Mouse (Mus musculus): Measurements from ENCODE around the gene Slc9a3r1. TPM values are rescaled to one million over a fixed set of nuclear protein-coding genes. Genes with fewer than 3 reads are reported as not detected.
A peak's percentile ranks its signal among the peaks of the same experiment; 100 is the strongest.

Gene Slc9a3r1
- polyA plus RNA-seq, 1 experiment from 2014 or later: 24.6 TPM

GRCm38 (mm10) chr11:115163568-115164150, 518 bp downstream of the Slc9a3r1 start:
- WGBS: under 1% methylated on average over 47 of the region's 47 CpGs
- H3K9ac ChIP-seq: peak overlapping the region; percentile 60
- peaks cover 35% of the 10 kb centered on the region for H3K4me1 ChIP-seq (replicated peaks)
- peak overlapping the region; percentile 20; the same call in 1 of the 2 replicates for H3K27ac ChIP-seq
- no peaks in the 10 kb centered on the region for H3K9me3 ChIP-seq (replicated peaks)
- H3K4me2 ChIP-seq: peak overlapping the region; percentile 92
- peaks cover 15% of the 10 kb centered on the region for H3K27me3 ChIP-seq
- H3K4me3 ChIP-seq: peak overlapping the region; percentile 72
- ATAC-seq (replicated peaks; ENCODE audit: insufficient number of reproducible peaks, insufficient read depth, low FRiP score, low read depth): peak; percentile 9; the same call in 1 of the 2 replicates
- H3K36me3 ChIP-seq: no peaks in the 10 kb centered on the region

DNA sequence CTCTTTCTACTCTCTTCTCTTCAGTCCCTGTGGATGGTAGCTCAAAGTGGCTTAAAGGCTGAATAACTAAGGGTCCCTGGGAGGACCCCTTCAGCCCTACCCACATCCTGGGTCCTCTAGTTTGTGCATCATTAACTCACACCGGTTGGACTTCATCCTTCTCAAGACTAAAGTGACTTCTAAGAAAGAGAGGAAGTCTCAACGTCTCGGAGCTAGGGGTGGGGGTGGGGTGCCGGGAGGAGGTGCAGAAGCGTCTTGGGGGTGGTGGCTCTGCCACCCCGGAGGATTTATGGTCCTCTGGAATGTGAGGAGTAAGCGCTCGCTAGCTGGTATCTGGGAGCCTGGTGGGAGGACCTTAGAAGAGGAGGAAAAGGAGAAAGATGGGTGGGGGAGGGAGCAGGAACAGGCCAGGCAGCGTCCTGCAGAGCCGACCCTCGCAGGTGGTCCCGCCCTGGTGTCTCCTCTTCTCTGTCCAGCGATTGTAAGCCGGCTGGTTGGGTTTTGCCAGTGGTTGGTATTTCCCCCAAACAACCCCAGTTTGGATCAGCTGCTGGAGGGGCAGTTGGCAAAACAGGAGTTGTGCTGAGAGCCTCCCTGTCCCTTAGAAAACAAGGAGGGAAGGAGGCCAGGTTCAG, 1.3 kb downstream of the Slc9a3r1 start:
- under 1% methylated on average over 14 of the region's 14 CpGs for WGBS
- H3K9ac ChIP-seq: peak overlapping the region; percentile 60
- no peak for ATAC-seq (replicated peaks; ENCODE audit: insufficient number of reproducible peaks, insufficient read depth, low FRiP score, low read depth)
- H3K27me3 ChIP-seq: peaks cover 15% of the 10 kb centered on the region
- H3K4me2 ChIP-seq: peak overlapping the region; percentile 92
- no peaks in the 10 kb centered on the region for H3K9me3 ChIP-seq (replicated peaks)
- peak overlapping the region; percentile 72 for H3K4me3 ChIP-seq
- peaks cover 34% of the 10 kb centered on the region for H3K4me1 ChIP-seq (replicated peaks)
- H3K36me3 ChIP-seq: no peaks in the 10 kb centered on the region
- H3K27ac ChIP-seq: no peak overlapping the region; the same call in 1 of the 2 replicates

DNA sequence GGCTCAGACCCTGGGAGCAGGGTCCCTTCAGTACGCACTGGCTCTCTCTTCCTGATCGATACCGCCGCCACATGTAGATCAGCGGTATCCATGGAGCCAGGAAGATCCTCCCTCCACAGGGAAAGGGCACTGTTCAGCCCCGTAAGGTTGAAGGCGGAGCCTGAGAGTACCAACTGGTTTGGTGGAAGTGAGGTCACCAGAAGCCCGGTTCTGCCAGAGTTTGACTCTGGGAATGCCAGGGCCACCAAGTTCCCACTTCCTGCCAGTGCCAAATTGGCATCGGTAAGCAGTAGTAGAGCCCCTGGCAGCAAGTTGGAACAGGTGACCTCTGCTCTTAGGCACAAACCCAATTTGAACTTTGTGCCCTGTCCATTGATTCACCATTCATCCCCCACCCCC, 1.8 kb downstream of the Slc9a3r1 start:
- 7% methylated on average over 9 of the region's 9 CpGs for WGBS
- Histone ChIP-seq H3K4me3 (peak overlapping the region; percentile 72), H3K9ac (peak overlapping the region; percentile 60; the same call in 1 of the 2 replicates), H3K27me3 (peaks cover 15% of the 10 kb centered on the region), H3K4me2 (peak overlapping the region; percentile 92), H3K27ac (no peak overlapping the region), H3K9me3 (replicated peaks) (no peaks in the 10 kb centered on the region), H3K4me1 (replicated peaks) (peaks cover 34% of the 10 kb centered on the region), H3K36me3 (no peaks in the 10 kb centered on the region)
- no peak for ATAC-seq (replicated peaks; ENCODE audit: insufficient number of reproducible peaks, insufficient read depth, low FRiP score, low read depth)

DNA sequence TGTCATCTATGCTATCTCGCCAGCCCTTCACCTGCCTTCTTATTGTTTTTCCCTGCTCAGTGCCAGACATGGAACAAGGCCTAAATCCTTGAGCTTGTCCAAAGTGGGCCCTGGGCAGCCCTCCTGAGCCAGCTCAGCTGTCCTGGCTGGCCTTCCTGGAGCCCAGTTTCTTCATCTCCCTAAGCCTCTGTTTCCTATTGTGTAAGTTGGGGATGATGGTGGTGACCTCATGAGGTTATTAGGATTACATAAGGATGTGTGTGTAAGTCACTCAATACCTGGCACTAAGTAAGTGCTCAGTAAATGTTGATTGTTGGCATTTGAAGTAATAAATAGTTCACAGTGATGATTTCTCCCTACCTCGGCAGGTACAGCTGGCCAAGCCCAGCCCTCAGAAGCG, 3.6 kb downstream of the Slc9a3r1 start:
- no peak overlapping the region for H3K4me3 ChIP-seq
- H3K4me2 ChIP-seq: no peak overlapping the region
- WGBS: 95% methylated on average over 3 of the region's 3 CpGs
- H3K9me3 ChIP-seq (replicated peaks): no peaks in the 10 kb centered on the region
- peaks cover 17% of the 10 kb centered on the region for H3K27me3 ChIP-seq
- peaks cover 34% of the 10 kb centered on the region for H3K4me1 ChIP-seq (replicated peaks)
- no peaks in the 10 kb centered on the region for H3K36me3 ChIP-seq
- H3K27ac ChIP-seq: no peak overlapping the region
- ATAC-seq (replicated peaks; ENCODE audit: insufficient number of reproducible peaks, insufficient read depth, low FRiP score, low read depth): no peak
- H3K9ac ChIP-seq: no peak overlapping the region

GRCm38 (mm10) chr11:115167631-115168249, 4.6 kb downstream of the Slc9a3r1 start:
- Histone ChIP-seq H3K9me3 (replicated peaks) (no peaks in the 10 kb centered on the region), H3K4me1 (replicated peaks) (peaks cover 34% of the 10 kb centered on the region), H3K27me3 (peaks cover 20% of the 10 kb centered on the region), H3K4me3 (no peak overlapping the region), H3K36me3 (no peaks in the 10 kb centered on the region), H3K9ac (no peak overlapping the region), H3K4me2 (no peak overlapping the region), H3K27ac (no peak overlapping the region)
- WGBS: 71% methylated on average over 8 of the region's 8 CpGs
- no peak for ATAC-seq (replicated peaks; ENCODE audit: insufficient number of reproducible peaks, insufficient read depth, low FRiP score, low read depth)

- no peak overlapping the region for H3K27ac ChIP-seq
- no peak for ATAC-seq (replicated peaks; ENCODE audit: insufficient number of reproducible peaks, insufficient read depth, low FRiP score, low read depth)
- 85% methylated on average over 4 of the region's 4 CpGs for WGBS
- H3K27me3 ChIP-seq: peaks cover 19% of the 10 kb centered on the region
- no peak overlapping the region for H3K4me3 ChIP-seq
- no peak overlapping the region for H3K9ac ChIP-seq
- H3K36me3 ChIP-seq: no peaks in the 10 kb centered on the region
- H3K9me3 ChIP-seq (replicated peaks): no peaks in the 10 kb centered on the region
- peaks cover 40% of the 10 kb centered on the region for H3K4me1 ChIP-seq (replicated peaks)
- no peak overlapping the region for H3K4me2 ChIP-seq
These were observed 6.3 kb downstream of the Slc9a3r1 start for GRCm38 (mm10) chr11:115169430-115169829.

- H3K9me3 ChIP-seq (replicated peaks): no peaks in the 10 kb centered on the region
- ATAC-seq (replicated peaks; ENCODE audit: insufficient number of reproducible peaks, insufficient read depth, low FRiP score, low read depth): no peak
- H3K36me3 ChIP-seq: no peaks in the 10 kb centered on the region
- H3K4me1 ChIP-seq (replicated peaks): peaks cover 30% of the 10 kb centered on the region
- H3K4me2 ChIP-seq: no peak overlapping the region
- WGBS: 54% methylated on average over 8 of the region's 8 CpGs
- H3K27ac ChIP-seq: no peak overlapping the region
- H3K27me3 ChIP-seq: peaks cover 10% of the 10 kb centered on the region; the same call in 1 of the 2 replicates
- H3K9ac ChIP-seq: no peak overlapping the region
- H3K4me3 ChIP-seq: no peak overlapping the region
These were observed 8.0 kb downstream of the Slc9a3r1 start for GRCm38 (mm10) chr11:115171125-115171524.

DNA sequence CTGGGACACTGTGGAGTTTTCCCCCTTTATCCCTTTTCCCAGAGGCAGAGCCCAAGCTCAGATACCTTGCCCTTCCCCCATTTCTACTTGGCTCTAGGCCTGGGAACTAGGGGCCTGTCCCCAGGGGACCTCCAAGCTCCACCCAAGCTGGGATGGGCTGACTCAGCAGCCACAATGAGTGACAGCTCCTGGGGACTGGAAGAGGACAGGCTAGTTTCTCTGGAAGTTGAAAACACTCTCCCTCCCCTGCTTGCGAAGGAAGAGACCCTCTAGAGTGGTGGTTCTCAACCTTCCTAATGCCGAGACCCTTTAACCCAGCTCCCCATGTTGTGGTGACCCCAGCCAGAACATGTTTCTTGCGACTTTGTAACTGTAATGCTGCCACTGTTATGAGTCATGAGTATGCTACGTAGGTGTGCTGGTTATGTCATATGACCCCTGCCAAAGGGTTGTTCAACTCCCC, 9.7 kb downstream of the Slc9a3r1 start:
- Histone ChIP-seq H3K36me3 (no peaks in the 10 kb centered on the region), H3K27me3 (peaks cover 10% of the 10 kb centered on the region; the same call in 1 of the 2 replicates), H3K4me3 (no peak overlapping the region), H3K4me1 (replicated peaks) (peaks cover 38% of the 10 kb centered on the region), H3K4me2 (peak overlapping the region; percentile 22), H3K27ac (no peak overlapping the region), H3K9ac (no peak overlapping the region), H3K9me3 (replicated peaks) (no peaks in the 10 kb centered on the region)
- 30% methylated on average over 4 of the region's 4 CpGs for WGBS
- ATAC-seq (replicated peaks; ENCODE audit: insufficient number of reproducible peaks, insufficient read depth, low FRiP score, low read depth): no peak; the same call in 1 of the 2 replicates

DNA sequence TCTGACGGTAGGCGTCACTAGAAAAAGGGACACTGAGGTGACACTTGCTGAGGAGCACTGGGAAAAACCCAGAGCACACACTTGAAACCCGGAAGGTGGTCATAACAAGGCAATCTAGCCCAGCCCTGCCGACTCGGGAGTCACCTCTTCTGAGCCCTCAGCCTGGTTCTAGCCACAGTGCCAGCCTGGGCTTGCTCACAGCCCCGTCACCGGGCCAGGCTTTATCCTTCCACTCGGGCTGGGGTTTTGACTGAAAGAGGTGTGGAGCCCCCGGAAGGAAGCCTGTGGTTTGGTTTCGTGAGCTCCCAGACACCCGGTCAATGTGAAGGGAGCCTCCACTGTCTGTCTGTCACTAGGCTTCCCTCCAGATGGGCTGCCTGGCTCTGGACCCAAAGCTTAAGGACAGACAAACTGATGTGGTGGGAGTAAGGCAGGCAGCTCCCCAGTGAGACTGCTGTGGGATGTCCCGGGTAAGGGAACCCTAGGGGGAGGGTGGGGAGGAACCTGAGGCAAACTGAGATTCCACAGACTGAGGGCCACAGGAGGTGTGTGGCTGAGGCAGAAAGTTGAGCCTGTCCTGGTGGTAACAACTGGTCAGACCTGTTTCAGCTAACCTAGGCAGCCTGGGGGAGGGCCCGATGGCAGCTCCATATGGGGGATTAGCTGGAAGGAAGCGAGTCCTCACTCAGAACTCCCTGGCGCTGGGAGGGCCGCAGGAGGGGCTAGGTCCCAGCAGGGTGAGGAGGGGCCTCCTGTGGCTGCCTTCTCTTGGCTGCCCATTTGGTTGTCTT, 10.6 kb downstream of the Slc9a3r1 start:
- WGBS: 29% methylated on average over 16 of the region's 16 CpGs
- Histone ChIP-seq H3K4me2 (peak overlapping the region; percentile 15; the same call in 1 of the 2 replicates), H3K4me1 (replicated peaks) (peaks cover 44% of the 10 kb centered on the region), H3K9ac (no peak overlapping the region), H3K27me3 (peaks cover 10% of the 10 kb centered on the region; the same call in 1 of the 2 replicates), H3K4me3 (no peak overlapping the region), H3K9me3 (replicated peaks) (no peaks in the 10 kb centered on the region), H3K27ac (0 out of 2 replicates have a peak overlapping the region, but pooled peaks have one; percentile 34), H3K36me3 (no peaks in the 10 kb centered on the region)
- no peak for ATAC-seq (replicated peaks; ENCODE audit: insufficient number of reproducible peaks, insufficient read depth, low FRiP score, low read depth)

GRCm38 (mm10) chr11:115176399-115177190, 13.5 kb downstream of the Slc9a3r1 start:
- no peak overlapping the region for H3K9ac ChIP-seq
- peaks cover 9% of the 10 kb centered on the region; the same call in 1 of the 2 replicates for H3K27me3 ChIP-seq
- H3K36me3 ChIP-seq: no peaks in the 10 kb centered on the region
- H3K4me1 ChIP-seq (replicated peaks): peaks cover 39% of the 10 kb centered on the region
- WGBS: 70% methylated on average over 24 of the region's 24 CpGs
- H3K4me2 ChIP-seq: no peak overlapping the region
- no peak for ATAC-seq (replicated peaks; ENCODE audit: insufficient number of reproducible peaks, insufficient read depth, low FRiP score, low read depth)
- no peak overlapping the region for H3K4me3 ChIP-seq
- H3K9me3 ChIP-seq (replicated peaks): no peaks in the 10 kb centered on the region
- H3K27ac ChIP-seq: peak overlapping the region; percentile 39; the same call in 1 of the 2 replicates
